Mouse (Mus musculus): ENCODE data around the gene Ctdnep1. TPM values are rescaled to one million over a fixed set of nuclear protein-coding genes. Genes with fewer than 3 reads are reported as not detected.
"Not testable (repeated sequence)": the region's sequence is repeated elsewhere in the genome, so short reads cannot be mapped to it uniquely, and the experiment has no call there.

Gene Ctdnep1
- polyA plus RNA-seq, 1 experiment from 2014 or later = 32.4 TPM

- H3K4me2 ChIP-seq (replicated peaks) = peak within 1 kb of the TSS; percentile 78
- under 1% methylated on average over 35 of the region's 35 CpGs for WGBS
- H3K27ac ChIP-seq = peak within 1 kb of the TSS; percentile 20; the same call in 1 of the 2 replicates
- peaks cover 40% of the 10 kb centered on the region for H3K4me1 ChIP-seq
- peaks cover 45% of the 10 kb centered on the region for H3K36me3 ChIP-seq
- peak; percentile 77 for ATAC-seq (ENCODE audit: insufficient number of reproducible peaks, insufficient read depth, low FRiP score, low TSS enrichment)
- H3K4me3 ChIP-seq = peak within 1 kb of the TSS; percentile 52
- H3K27me3 ChIP-seq = no peaks in the 10 kb centered on the region
- H3K9ac ChIP-seq = peak within 1 kb of the TSS; percentile 61
- no peaks in the 10 kb centered on the region for H3K9me3 ChIP-seq
Observed at GRCm38 (mm10) chr11:70014880-70015558, 34.1 kb downstream of the Ctdnep1 start, which contains the start of gene Acadvl. Acadvl (minus strand) TSS chr11:70015411.

GRCm38 (mm10) chr11:70015677-70016076, 34.7 kb downstream of the Ctdnep1 start:
- no peak for ATAC-seq (ENCODE audit: insufficient number of reproducible peaks, insufficient read depth, low FRiP score, low TSS enrichment)
- peaks cover 46% of the 10 kb centered on the region for H3K4me1 ChIP-seq

GRCm38 (mm10) chr11:70016177-70016576, 35.2 kb downstream of the Ctdnep1 start:
- not testable (repeated sequence) for H3K4me3 ChIP-seq; H3K9me3 ChIP-seq; H3K9ac ChIP-seq; H3K27ac ChIP-seq; ATAC-seq (ENCODE audit: insufficient number of reproducible peaks, insufficient read depth, low FRiP score, low TSS enrichment); H3K4me2 ChIP-seq (replicated peaks); H3K27me3 ChIP-seq
- H3K36me3 ChIP-seq = peaks cover 33% of the 10 kb centered on the region
- 81% methylated on average over 2 of the region's 2 CpGs for WGBS
- peaks cover 46% of the 10 kb centered on the region for H3K4me1 ChIP-seq

More at GRCm38 (mm10) chr11:70015677-70016076, 34.7 kb downstream of the Ctdnep1 start:
- Histone ChIP-seq H3K27ac (0 out of 2 replicates have a peak overlapping the region, but pooled peaks have one; percentile 20), H3K36me3 (peaks cover 38% of the 10 kb centered on the region), H3K4me3 (peak overlapping the region; percentile 52; the same call in 1 of the 2 replicates), H3K4me2 (replicated peaks) (peak overlapping the region; percentile 78), H3K9ac (no peak overlapping the region), H3K27me3 (no peaks in the 10 kb centered on the region), H3K9me3 (no peaks in the 10 kb centered on the region)
- 68% methylated on average over 6 of the region's 6 CpGs for WGBS

- no peak for ATAC-seq (ENCODE audit: insufficient number of reproducible peaks, insufficient read depth, low FRiP score, low TSS enrichment)
- Histone ChIP-seq H3K4me2 (replicated peaks) (peak within 1 kb of the TSS; percentile 88), H3K9me3 (no peaks in the 10 kb centered on the region), H3K9ac (peak within 1 kb of the TSS; percentile 89), H3K4me1 (peaks cover 46% of the 10 kb centered on the region), H3K27ac (peak within 1 kb of the TSS; percentile 95), H3K36me3 (peaks cover 28% of the 10 kb centered on the region), H3K27me3 (no peaks in the 10 kb centered on the region), H3K4me3 (peak within 1 kb of the TSS; percentile 81)
- WGBS = 80% methylated on average over 3 of the region's 3 CpGs
Observed at GRCm38 (mm10) chr11:70016669-70017068, 35.7 kb downstream of the Ctdnep1 start, which contains the start of gene Dlg4. Dlg4 (plus strand) TSS chr11:70016942.

GRCm38 (mm10) chr11:70017199-70017767, 36.3 kb downstream of the Ctdnep1 start:
- ATAC-seq (ENCODE audit: insufficient number of reproducible peaks, insufficient read depth, low FRiP score, low TSS enrichment) = no peak
- Histone ChIP-seq H3K27me3 (no peaks in the 10 kb centered on the region), H3K27ac (peak overlapping the region; percentile 95), H3K9me3 (no peaks in the 10 kb centered on the region), H3K4me2 (replicated peaks) (peak overlapping the region; percentile 88), H3K4me1 (peaks cover 46% of the 10 kb centered on the region), H3K4me3 (peak overlapping the region; percentile 81), H3K9ac (peak overlapping the region; percentile 89), H3K36me3 (peaks cover 22% of the 10 kb centered on the region)
- 35% methylated on average over 7 of the region's 7 CpGs for WGBS

- WGBS = under 1% methylated on average over 23 of the region's 25 CpGs
- H3K4me3 ChIP-seq = peak overlapping the region; percentile 81
- H3K4me2 ChIP-seq (replicated peaks) = peak overlapping the region; percentile 88
- H3K9ac ChIP-seq = peak overlapping the region; percentile 89
- H3K27ac ChIP-seq = peak overlapping the region; percentile 95
- peaks cover 53% of the 10 kb centered on the region for H3K4me1 ChIP-seq
- H3K9me3 ChIP-seq = no peaks in the 10 kb centered on the region
- peaks cover 11% of the 10 kb centered on the region for H3K36me3 ChIP-seq
- ATAC-seq (ENCODE audit: insufficient number of reproducible peaks, insufficient read depth, low FRiP score, low TSS enrichment) = no peak
- no peaks in the 10 kb centered on the region for H3K27me3 ChIP-seq
Observed at GRCm38 (mm10) chr11:70018131-70018990, 37.4 kb downstream of the Ctdnep1 start.

- Histone ChIP-seq H3K27ac (peak overlapping the region; percentile 95), H3K4me3 (peak overlapping the region; percentile 81), H3K36me3 (no peaks in the 10 kb centered on the region), H3K4me1 (peaks cover 57% of the 10 kb centered on the region), H3K9me3 (no peaks in the 10 kb centered on the region), H3K9ac (peak overlapping the region; percentile 89), H3K27me3 (no peaks in the 10 kb centered on the region), H3K4me2 (replicated peaks) (peak overlapping the region; percentile 88)
- ATAC-seq (ENCODE audit: insufficient number of reproducible peaks, insufficient read depth, low FRiP score, low TSS enrichment) = no peak
- 15% methylated on average over 2 of the region's 2 CpGs for WGBS
Observed at GRCm38 (mm10) chr11:70019495-70020021, 38.6 kb downstream of the Ctdnep1 start.

- H3K4me3 ChIP-seq = peak overlapping the region; percentile 81
- H3K4me2 ChIP-seq (replicated peaks) = peak overlapping the region; percentile 88
- no peaks in the 10 kb centered on the region for H3K9me3 ChIP-seq
- no peak for ATAC-seq (ENCODE audit: insufficient number of reproducible peaks, insufficient read depth, low FRiP score, low TSS enrichment)
- no peaks in the 10 kb centered on the region for H3K36me3 ChIP-seq
- peak overlapping the region; percentile 95 for H3K27ac ChIP-seq
- no peaks in the 10 kb centered on the region for H3K27me3 ChIP-seq
- H3K4me1 ChIP-seq = peaks cover 53% of the 10 kb centered on the region
- 10% methylated on average over 8 of the region's 8 CpGs for WGBS
- peak overlapping the region; percentile 89 for H3K9ac ChIP-seq
Observed at GRCm38 (mm10) chr11:70020022-70020631, 39.2 kb downstream of the Ctdnep1 start.

GRCm38 (mm10) chr11:70020731-70021263, 39.8 kb downstream of the Ctdnep1 start:
- Histone ChIP-seq H3K4me3 (peak overlapping the region; percentile 81), H3K4me1 (peaks cover 58% of the 10 kb centered on the region), H3K27me3 (no peaks in the 10 kb centered on the region), H3K27ac (peak overlapping the region; percentile 95), H3K36me3 (no peaks in the 10 kb centered on the region), H3K4me2 (replicated peaks) (peak overlapping the region; percentile 88), H3K9me3 (no peaks in the 10 kb centered on the region), H3K9ac (peak overlapping the region; percentile 28; the same call in 1 of the 2 replicates)
- peak; percentile 78 for ATAC-seq (ENCODE audit: insufficient number of reproducible peaks, insufficient read depth, low FRiP score, low TSS enrichment)
- WGBS = 4% methylated on average over 8 of the region's 8 CpGs

- H3K36me3 ChIP-seq = no peaks in the 10 kb centered on the region
- peaks cover 65% of the 10 kb centered on the region for H3K4me1 ChIP-seq
- H3K27me3 ChIP-seq = no peaks in the 10 kb centered on the region
- peak overlapping the region; percentile 81 for H3K4me3 ChIP-seq
- peak overlapping the region; percentile 88 for H3K4me2 ChIP-seq (replicated peaks)
- WGBS = 2% methylated on average over 40 of the region's 40 CpGs
- H3K9ac ChIP-seq = peak overlapping the region; percentile 28; the same call in 1 of the 2 replicates
- peak; percentile 12; the same call in 1 of the 2 replicates for ATAC-seq (ENCODE audit: insufficient number of reproducible peaks, insufficient read depth, low FRiP score, low TSS enrichment)
- peak overlapping the region; percentile 95 for H3K27ac ChIP-seq
- no peaks in the 10 kb centered on the region for H3K9me3 ChIP-seq
Observed at GRCm38 (mm10) chr11:70021264-70022132, 40.5 kb downstream of the Ctdnep1 start.

Measured in embryonic facial prominence, embryonic 12.5 days (tissue).